Comparison of ENCODE assay signal across 13 mouse cellular contexts in genomic region chr7:126628111-126628510, GRCm38 (mm10). TPM values are rescaled to one million over a fixed set of nuclear protein-coding genes. Genes with fewer than 3 reads are reported as not detected.
DNase-seq lines count a peak whose midpoint lies in the region; ATAC-seq and TF ChIP-seq lines count a peak whose summit lies in the region.
"Had no signal": no experiment of that assay in that cellular context is flagged by ENCODE, and none has a peak within 500 bp of the region (broad histone marks: within the 10 kb centered on the region; RNA-seq: fewer than 3 reads in every experiment).

No protein-coding gene starts in this region.

- peaks cover 0 to 7% of the 10 kb centered on the region in 2 experiments; a peak in 1 of 4 replicates for H3K4me1 ChIP-seq in heart, embryonic 14.5 days (ENCODE audit: control insufficient read depth in 2 of 2, insufficient read depth in 2 of 2, low read length in 2 of 2)
- H3K4me1 ChIP-seq in megakaryocyte, embryonic 14.5 days, result peaks cover 97% of the 10 kb centered on the region
- peaks cover 27% of the 10 kb centered on the region for H3K4me1 ChIP-seq in embryonic fibroblast, embryonic 13.5 days (ENCODE audit: control insufficient read depth, insufficient read depth, low read length)
- peaks cover 19% of the 10 kb centered on the region for H3K4me1 ChIP-seq in olfactory bulb, adult 2 months (ENCODE audit: control insufficient read depth, insufficient read depth, low read length)
- H3K4me1 ChIP-seq in forebrain, postnatal 0 days (ENCODE audit: insufficient read depth), result no peaks in the 10 kb centered on the region
- H3K4me1 ChIP-seq: hindbrain, embryonic 15.5 days had no signal

- no peaks in the 10 kb centered on the region for H3K27me3 ChIP-seq in heart, embryonic 14.5 days (ENCODE audit: control insufficient read depth, insufficient read depth, low read length)
- H3K27me3 ChIP-seq in megakaryocyte, embryonic 14.5 days (replicated peaks), result no peaks in the 10 kb centered on the region
- no peaks in the 10 kb centered on the region for H3K27me3 ChIP-seq in forebrain, postnatal 0 days (ENCODE audit: insufficient read depth, low read length)
- H3K27me3 ChIP-seq: hindbrain, embryonic 15.5 days had no signal

- H3K9me3 ChIP-seq in heart, embryonic 14.5 days (ENCODE audit: control insufficient read depth, low read length), result no peaks in the 10 kb centered on the region
- H3K9me3 ChIP-seq in megakaryocyte, embryonic 14.5 days, result no peaks in the 10 kb centered on the region
- H3K9me3 ChIP-seq in forebrain, postnatal 0 days (ENCODE audit: low read length), result no peaks in the 10 kb centered on the region
- H3K9me3 ChIP-seq: hindbrain, embryonic 15.5 days had no signal

- no peaks in the 10 kb centered on the region for H3K36me3 ChIP-seq in heart, embryonic 14.5 days (ENCODE audit: control insufficient read depth, insufficient read depth, low read length)
- peaks cover 57% of the 10 kb centered on the region for H3K36me3 ChIP-seq in megakaryocyte, embryonic 14.5 days (replicated peaks; ENCODE audit: low read length)
- no peaks in the 10 kb centered on the region for H3K36me3 ChIP-seq in forebrain, postnatal 0 days (ENCODE audit: insufficient read depth)
- H3K36me3 ChIP-seq: hindbrain, embryonic 15.5 days had no signal

- ATAC-seq in heart, embryonic 14.5 days (ENCODE audit: insufficient number of reproducible peaks, insufficient read depth, low FRiP score, low read depth), result no peak
- no peak for ATAC-seq in megakaryocyte, adult 5-6 weeks (ENCODE audit: poor library complexity, severe bottlenecking)
- ATAC-seq in forebrain, postnatal 0 days, result no peak
- no peak for ATAC-seq in megakaryocyte progenitor cell, adult 5-6 weeks (replicated peaks; ENCODE audit: poor library complexity)
- ATAC-seq: CD4-positive, CD25-positive, alpha-beta regulatory T cell, adult 4 months had no signal

- no peak overlapping the region for H3K9ac ChIP-seq in heart, embryonic 14.5 days (ENCODE audit: low read length)
- H3K9ac ChIP-seq in forebrain, postnatal 0 days, result no peak overlapping the region
- H3K9ac ChIP-seq: hindbrain, embryonic 15.5 days; lung, embryonic 14.5 days had no signal

- 57% methylated on average over 6 of the region's 6 CpGs for WGBS in heart, embryonic 14.5 days
- WGBS in olfactory bulb, adult 2 months, result 42% methylated on average over 6 of the region's 6 CpGs
- WGBS in forebrain, postnatal 0 days, result 82% methylated on average over 6 of the region's 6 CpGs

- H3K4me3 ChIP-seq in heart, embryonic 14.5 days (ENCODE audit: control insufficient read depth in 1 of 2, insufficient read depth in 1 of 2, low read depth in 1 of 2, low read length in 2 of 2), result no peak overlapping the region
- H3K4me3 ChIP-seq in megakaryocyte, embryonic 14.5 days (replicated peaks), result peak overlapping the region; percentile 50
- H3K4me3 ChIP-seq in embryonic fibroblast, embryonic 13.5 days (ENCODE audit: insufficient read depth, low read length), result no peak overlapping the region
- H3K4me3 ChIP-seq in olfactory bulb, adult 2 months (ENCODE audit: insufficient read depth, low read depth, low read length), result no peak overlapping the region
- no peak overlapping the region for H3K4me3 ChIP-seq in forebrain, postnatal 0 days (ENCODE audit: low read depth, low read length)
- H3K4me3 ChIP-seq: hindbrain, embryonic 15.5 days had no signal

- H3K4me2 ChIP-seq in heart, embryonic 14.5 days (ENCODE audit: low read length), result no peak overlapping the region
- H3K4me2 ChIP-seq in forebrain, postnatal 0 days (ENCODE audit: low read depth), result no peak overlapping the region
- H3K4me2 ChIP-seq: hindbrain, embryonic 15.5 days; lung, embryonic 14.5 days had no signal

- TF ChIP-seq CTCF in embryonic fibroblast, embryonic 13.5 days (IDR thresholded peaks at IDR 0.05; ENCODE audit: borderline replicate concordance, insufficient read depth, low read length), result no peak
- no peak for TF ChIP-seq CTCF in olfactory bulb, adult 2 months (IDR thresholded peaks at IDR 0.05; ENCODE audit: insufficient read depth, low read depth, low read length)
- no peak for TF ChIP-seq CTCF in forebrain, postnatal 0 days (IDR thresholded peaks at IDR 0.05; ENCODE audit: low read depth)

- TF ChIP-seq POLR2A in embryonic fibroblast, embryonic 13.5 days (IDR thresholded peaks at IDR 0.05; ENCODE audit: low read depth, low read length), result no peak
- TF ChIP-seq POLR2A in olfactory bulb, adult 2 months (IDR thresholded peaks at IDR 0.05; ENCODE audit: insufficient read depth, low read depth, low read length), result no peak

- peak overlapping the region; percentile 9; a peak in 1 of 4 replicates for H3K27ac ChIP-seq in heart, embryonic 14.5 days (replicated peaks in 1 of 2; ENCODE audit: control insufficient read depth in 1 of 2, insufficient read depth in 1 of 2, low read depth in 2 of 2, low read length in 2 of 2)
- H3K27ac ChIP-seq in embryonic fibroblast, embryonic 13.5 days (ENCODE audit: insufficient read depth, low read length), result peak overlapping the region; percentile 75
- H3K27ac ChIP-seq in olfactory bulb, adult 2 months (ENCODE audit: insufficient read depth, low read depth, low read length), result peak overlapping the region; percentile 51
- H3K27ac ChIP-seq in forebrain, postnatal 0 days (ENCODE audit: low read depth, low read length), result no peak overlapping the region
- H3K27ac ChIP-seq: hindbrain, embryonic 15.5 days had no signal

- DNase-seq in heart, postnatal 10 days, result no peak
- no peak for DNase-seq in forebrain, postnatal 0 days
- DNase-seq: lung, embryonic 14.5 days had no signal

- intact Hi-C loops in heart, postnatal 10 days (cut with DNase I), result no loop called here

RNA-seq across cellular contexts. Expression of gene Nupr1, which starts 2.5 kb away (rescaled TPM):
- polyA plus RNA-seq in heart, embryonic 14.5 days (2014; fragmentation: Nextera tagmentation; extraction: Ambion mirVana), result 7.4 and 10.9 TPM in 2 replicates
- total RNA-seq in heart, postnatal 10 days (2021), result 10 to 100 TPM in 1 of 2 experiments, 1 to 10 TPM in 1; 7.2 to 10.5 TPM
- 27.5 TPM in 1 of 2 replicates, not detected in the other for polyA plus RNA-seq in megakaryocyte, embryonic 14.5 days (2012; ENCODE audit: insufficient read depth, low replicate concordance)
- total RNA-seq in megakaryocyte, adult 5-6 weeks (2015), result 54.7 and 61.4 TPM in 2 replicates
- 108 and 126 TPM in 2 replicates for total RNA-seq in megakaryocyte, adult 5-6 weeks (2017)
- 179 and 208 TPM in 2 replicates for polyA plus RNA-seq in embryonic fibroblast, embryonic 13.5 days (2011; ENCODE audit: insufficient read length, low read depth, missing spikeins)
- polyA plus RNA-seq in olfactory bulb, adult 2 months (2012; ENCODE audit: insufficient read depth, insufficient read length, low replicate concordance, missing spikeins), result not detected in 2 replicates
- total RNA-seq in forebrain, postnatal 0 days (2014; rRNA removed), result 4.8 and 7.3 TPM in 2 replicates
- polyA plus RNA-seq in forebrain, postnatal 0 days (2015; fragmentation: Nextera tagmentation; extraction: Ambion mirVana), result 15.5 and 18.0 TPM in 2 replicates
- total RNA-seq in megakaryocyte progenitor cell, adult 5-6 weeks (2015), result 0.17 and 1.6 TPM in 2 replicates
- total RNA-seq in megakaryocyte progenitor cell, adult 5-6 weeks (2017), result 0.92 and 1.3 TPM in 2 replicates

RNA-seq across cellular contexts. Expression of gene Sgf29, which starts 21.0 kb away (rescaled TPM):
- polyA plus RNA-seq in heart, embryonic 14.5 days (2014; fragmentation: Nextera tagmentation; extraction: Ambion mirVana), result 22.4 and 30.2 TPM in 2 replicates
- total RNA-seq in heart, postnatal 10 days (2021), result 10 to 100 TPM; 26.0 to 32.0 TPM
- 31.0 and 69.1 TPM in 2 replicates for polyA plus RNA-seq in megakaryocyte, embryonic 14.5 days (2012; ENCODE audit: insufficient read depth, low replicate concordance)
- 42.1 and 55.6 TPM in 2 replicates for total RNA-seq in megakaryocyte, adult 5-6 weeks (2015)
- 27.3 and 35.5 TPM in 2 replicates for total RNA-seq in megakaryocyte, adult 5-6 weeks (2017)
- polyA plus RNA-seq in embryonic fibroblast, embryonic 13.5 days (2011; ENCODE audit: insufficient read length, low read depth, missing spikeins), result 17.7 and 30.3 TPM in 2 replicates
- polyA plus RNA-seq in olfactory bulb, adult 2 months (2012; ENCODE audit: insufficient read depth, insufficient read length, low replicate concordance, missing spikeins), result not detected in 2 replicates
- total RNA-seq in forebrain, postnatal 0 days (2014; rRNA removed), result 22.8 and 37.1 TPM in 2 replicates
- polyA plus RNA-seq in forebrain, postnatal 0 days (2015; fragmentation: Nextera tagmentation; extraction: Ambion mirVana), result 59.6 and 62.3 TPM in 2 replicates
- total RNA-seq in megakaryocyte progenitor cell, adult 5-6 weeks (2015), result 65.7 and 74.6 TPM in 2 replicates
- 40.1 and 52.5 TPM in 2 replicates for total RNA-seq in megakaryocyte progenitor cell, adult 5-6 weeks (2017)

RNA-seq across cellular contexts. Expression of gene Il27, which starts 33.4 kb away (rescaled TPM):
- not detected in 2 replicates for polyA plus RNA-seq in heart, embryonic 14.5 days (2014; fragmentation: Nextera tagmentation; extraction: Ambion mirVana)
- not detected for total RNA-seq in heart, postnatal 10 days (2021)
- polyA plus RNA-seq in megakaryocyte, embryonic 14.5 days (2012; ENCODE audit: insufficient read depth, low replicate concordance), result 1.4 TPM in 1 of 2 replicates, not detected in the other
- total RNA-seq in megakaryocyte, adult 5-6 weeks (2015), result 2.5 and 2.9 TPM in 2 replicates
- total RNA-seq in megakaryocyte, adult 5-6 weeks (2017), result 3.0 and 4.8 TPM in 2 replicates
- polyA plus RNA-seq in embryonic fibroblast, embryonic 13.5 days (2011; ENCODE audit: insufficient read length, low read depth, missing spikeins), result not detected in 2 replicates
- polyA plus RNA-seq in olfactory bulb, adult 2 months (2012; ENCODE audit: insufficient read depth, insufficient read length, low replicate concordance, missing spikeins), result not detected in 2 replicates
- not detected in 2 replicates for total RNA-seq in forebrain, postnatal 0 days (2014; rRNA removed)
- not detected in 2 replicates for polyA plus RNA-seq in forebrain, postnatal 0 days (2015; fragmentation: Nextera tagmentation; extraction: Ambion mirVana)
- total RNA-seq in megakaryocyte progenitor cell, adult 5-6 weeks (2015), result 0.81 TPM in 1 of 2 replicates, not detected in the other
- 0.29 and 1.1 TPM in 2 replicates for total RNA-seq in megakaryocyte progenitor cell, adult 5-6 weeks (2017)
- polyA plus RNA-seq: CD4-positive, CD25-positive, alpha-beta regulatory T cell, adult 4 months; frontal cortex, adult 2 months; hindbrain, embryonic 15.5 days; lung, embryonic 14.5 days; testis, adult 2 months had no signal

RNA-seq across cellular contexts. Expression of gene Cln3, which starts 42.5 kb away (rescaled TPM):
- polyA plus RNA-seq in heart, embryonic 14.5 days (2014; fragmentation: Nextera tagmentation; extraction: Ambion mirVana), result 14.2 and 21.8 TPM in 2 replicates
- total RNA-seq in heart, postnatal 10 days (2021), result 10 to 100 TPM; 14.7 to 16.6 TPM
- 8.9 and 21.3 TPM in 2 replicates for polyA plus RNA-seq in megakaryocyte, embryonic 14.5 days (2012; ENCODE audit: insufficient read depth, low replicate concordance)
- 106 and 118 TPM in 2 replicates for total RNA-seq in megakaryocyte, adult 5-6 weeks (2015)
- 59.5 and 77.8 TPM in 2 replicates for total RNA-seq in megakaryocyte, adult 5-6 weeks (2017)
- polyA plus RNA-seq in embryonic fibroblast, embryonic 13.5 days (2011; ENCODE audit: insufficient read length, low read depth, missing spikeins), result 12.4 and 16.7 TPM in 2 replicates
- not detected in 2 replicates for polyA plus RNA-seq in olfactory bulb, adult 2 months (2012; ENCODE audit: insufficient read depth, insufficient read length, low replicate concordance, missing spikeins)
- 26.9 and 29.0 TPM in 2 replicates for total RNA-seq in forebrain, postnatal 0 days (2014; rRNA removed)
- 22.1 and 23.8 TPM in 2 replicates for polyA plus RNA-seq in forebrain, postnatal 0 days (2015; fragmentation: Nextera tagmentation; extraction: Ambion mirVana)
- 33.0 and 36.3 TPM in 2 replicates for total RNA-seq in megakaryocyte progenitor cell, adult 5-6 weeks (2015)
- total RNA-seq in megakaryocyte progenitor cell, adult 5-6 weeks (2017), result 9.2 and 19.9 TPM in 2 replicates

RNA-seq across cellular contexts. Expression of gene Apobr, which starts 43.4 kb away (rescaled TPM):
- 0.53 and 0.81 TPM in 2 replicates for polyA plus RNA-seq in heart, embryonic 14.5 days (2014; fragmentation: Nextera tagmentation; extraction: Ambion mirVana)
- under 1 TPM; 0.69 to 0.81 TPM for total RNA-seq in heart, postnatal 10 days (2021)
- polyA plus RNA-seq in megakaryocyte, embryonic 14.5 days (2012; ENCODE audit: insufficient read depth, low replicate concordance), result 30.2 TPM in 1 of 2 replicates, not detected in the other
- 27.6 and 30.3 TPM in 2 replicates for total RNA-seq in megakaryocyte, adult 5-6 weeks (2015)
- total RNA-seq in megakaryocyte, adult 5-6 weeks (2017), result 98.7 and 99.5 TPM in 2 replicates
- polyA plus RNA-seq in embryonic fibroblast, embryonic 13.5 days (2011; ENCODE audit: insufficient read length, low read depth, missing spikeins), result 9.3 and 10.0 TPM in 2 replicates
- polyA plus RNA-seq in olfactory bulb, adult 2 months (2012; ENCODE audit: insufficient read depth, insufficient read length, low replicate concordance, missing spikeins), result not detected in 2 replicates
- 0.08 and 0.33 TPM in 2 replicates for total RNA-seq in forebrain, postnatal 0 days (2014; rRNA removed)
- polyA plus RNA-seq in forebrain, postnatal 0 days (2015; fragmentation: Nextera tagmentation; extraction: Ambion mirVana), result 0.16 and 0.39 TPM in 2 replicates
- 1.1 and 1.9 TPM in 2 replicates for total RNA-seq in megakaryocyte progenitor cell, adult 5-6 weeks (2015)
- total RNA-seq in megakaryocyte progenitor cell, adult 5-6 weeks (2017), result 4.2 and 4.9 TPM in 2 replicates

Comparison
In these comparisons a context has a peak if more than half of its experiments do, and no peak if none do; other contexts are left out.
1. RNA of gene Sgf29, which starts 21.0 kb away (polyA plus RNA-seq): 31.0 to 69.1 TPM in megakaryocyte, embryonic 14.5 days, 59.6 to 62.3 TPM in forebrain, postnatal 0 days, 17.7 to 30.3 TPM in embryonic fibroblast, embryonic 13.5 days and 22.4 to 30.2 TPM in heart, embryonic 14.5 days; not detected in olfactory bulb, adult 2 months; every median in the first group is over 10 times any median in the second.